Mouse (Mus musculus): ENCODE measurements around the gene Fam178b.

- TF ChIP-seq CTCF (IDR thresholded peaks at IDR 0.05; ENCODE audit: low read depth, low read length) (no peak), EP300 (IDR thresholded peaks at IDR 0.05; ENCODE audit: insufficient read depth, low read depth, low read length) (no peak), POLR2A (IDR thresholded peaks at IDR 0.05; ENCODE audit: insufficient read depth, low read length) (no peak)
These were observed 132.7 kb downstream of the Fam178b start for GRCm38 (mm10) chr1:36550075-36550863.
